Comparison of ENCODE assay signal across 8 mouse cellular contexts in genomic region chr1:45825140-45825539, GRCm38 (mm10). TPM values are rescaled to one million over a fixed set of nuclear protein-coding genes. Genes with fewer than 3 reads are reported as not detected.
A peak's percentile ranks its signal among the peaks of the same experiment; 100 is the strongest.
DNase-seq lines count a peak whose midpoint lies in the region; ATAC-seq and TF ChIP-seq lines count a peak whose summit lies in the region.

No protein-coding gene starts in this region.

- no peaks in the 10 kb centered on the region for H3K9me3 ChIP-seq in intestine, embryonic 15.5 days

- no peak overlapping the region for H3K9ac ChIP-seq in intestine, embryonic 15.5 days

- no peak overlapping the region for H3K4me2 ChIP-seq in intestine, embryonic 15.5 days (replicated peaks)

- intact Hi-C loops in gastrocnemius, adult 2 months (cut with DNase I) = loop anchor here (5.0 kb wide), 1 partner anchor 102 kb away; the partner anchor contains the start of gene Slc40a1
- intact Hi-C loops in left cerebral cortex, postnatal 14 days (cut with DNase I) = loop anchor here (2.0 to 5.0 kb wide), 2 partner anchors 107 to 194 kb away; no protein-coding TSS in a partner anchor

- H3K36me3 ChIP-seq in intestine, embryonic 15.5 days = peaks cover 10% of the 10 kb centered on the region

- H3K4me1 ChIP-seq in intestine, embryonic 15.5 days (replicated peaks) = no peaks in the 10 kb centered on the region

- H3K27me3 ChIP-seq in intestine, embryonic 15.5 days (replicated peaks) = no peaks in the 10 kb centered on the region

- no peak overlapping the region for H3K27ac ChIP-seq in gastrocnemius, adult 2 months
- no peak overlapping the region for H3K27ac ChIP-seq in intestine, embryonic 15.5 days

- peak; percentile 87 for TF ChIP-seq CTCF in gastrocnemius, adult 2 months (IDR thresholded peaks at IDR 0.05)

- no peak overlapping the region for H3K4me3 ChIP-seq in gastrocnemius, adult 2 months
- H3K4me3 ChIP-seq in intestine, embryonic 15.5 days (replicated peaks) = no peak overlapping the region

- ATAC-seq in intestine, embryonic 15.5 days = peak; percentile 87
- ATAC-seq in megakaryocyte-erythroid progenitor cell, adult 5-6 weeks (replicated peaks; ENCODE audit: low FRiP score, low TSS enrichment, poor library complexity, severe bottlenecking) = peak; percentile 95

- WGBS in intestine, embryonic 15.5 days = 49% methylated on average over 5 of the region's 5 CpGs

- DNase-seq in ovary, postnatal 14 days (ENCODE audit: low spot score) = peak; percentile 49
- no peak for DNase-seq in ovary, postnatal 10 days (ENCODE audit: low spot score)
- peak; percentile 25 to 72 for DNase-seq in cerebellum, postnatal 4 days (ENCODE audit: low spot score in 2 of 2)
- DNase-seq in gastrocnemius, adult 2 months = peak; percentile 69
- DNase-seq in left cerebral cortex, postnatal 14 days (ENCODE audit: low spot score in 2 of 2) = peak; percentile 81 to 82
- DNase-seq in skeletal muscle tissue, adult 2 months (ENCODE audit: low read depth, low spot score) = peak; percentile 43

RNA-seq across cellular contexts. Expression of gene Wdr75, which starts 30.2 kb away (rescaled TPM):
- total RNA-seq in gastrocnemius, adult 2 months (2021) = 10 to 100 TPM; 18.5 to 24.7 TPM
- 60.8 and 69.4 TPM in 2 replicates for polyA plus RNA-seq in intestine, embryonic 15.5 days (2015; fragmentation: Nextera tagmentation; extraction: Ambion mirVana)
- total RNA-seq in left cerebral cortex, postnatal 14 days (2021) = 10 to 100 TPM; 37.1 to 38.3 TPM
- 185 and 197 TPM in 2 replicates for total RNA-seq in megakaryocyte-erythroid progenitor cell, adult 5-6 weeks (2014; fragmentation: Nextera tagmentation)
- total RNA-seq in megakaryocyte-erythroid progenitor cell, adult 5-6 weeks (2017) = 135 and 149 TPM in 2 replicates
